Mouse (Mus musculus) G1E (cell line): ENCODE measurements around the gene Hsd17b1.

Experiments
- CTCF ChIP-seq: IDR thresholded peaks from 2 replicates; pipeline ENCODE4 v1.5.1; 2012; ENCODE audit warnings: low read depth, low read length, inconsistent platforms, mixed read lengths
- GATA1 ChIP-seq: IDR thresholded peaks from 2 replicates; pipeline ENCODE4 v1.6.1; 2012; ENCODE audit warnings: borderline replicate concordance, low read length, inconsistent platforms, mixed read lengths
- GATA2 ChIP-seq: IDR thresholded peaks from 2 replicates; pipeline ENCODE4 v1.6.1; 2012; ENCODE audit warnings: low read depth, low read length, inconsistent platforms, borderline replicate concordance
- TAL1 ChIP-seq: conservative IDR thresholded peaks from 2 replicates; pipeline ENCODE4 v1.6.1; 2012; ENCODE audit warnings: low read depth, low read length, inconsistent platforms, mixed read lengths

DNA sequence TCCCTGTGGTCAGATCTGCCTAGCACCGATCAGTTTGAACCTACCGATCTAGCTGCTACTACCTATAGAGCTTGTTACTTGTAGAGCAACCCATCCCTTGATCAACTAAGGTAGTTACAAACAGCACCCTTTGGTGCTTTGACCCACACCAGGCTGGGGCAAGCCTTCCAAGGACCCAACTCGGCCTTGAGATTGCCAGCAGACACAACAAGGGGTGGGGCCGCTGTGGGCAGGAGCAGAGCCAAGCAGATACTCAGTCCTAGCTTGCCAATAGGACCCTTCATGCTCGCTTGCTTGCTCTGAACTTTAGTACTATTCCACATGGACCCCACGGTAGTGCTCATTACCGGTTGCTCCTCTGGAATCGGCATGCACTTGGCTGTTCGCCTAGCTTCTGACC is at the start of gene Hsd17b1:
- TF ChIP-seq CTCF (no peak), GATA1 (no peak), GATA2 (no peak), TAL1 (no peak)
